Mouse (Mus musculus) liver, embryonic 12.5 days (tissue): ENCODE data around the gene Btbd9. TPM values are rescaled to one million over a fixed set of nuclear protein-coding genes. Genes with fewer than 3 reads are reported as not detected.

Experiments
- ATAC-seq: fragments of 200-750 bp; cut with Nextera tagmentation; 2 replicates; pipeline ENCODE4 v1.8.0; 2017; ENCODE audit warnings: moderate number of reproducible peaks, mild to moderate bottlenecking, moderate library complexity
- H3K27ac ChIP-seq: fragments of 300-500 bp; sonication (generic); 2 replicates; pipeline ENCODE4 v1.5.1; 2016; ENCODE audit warnings: mild to moderate bottlenecking
- H3K27me3 ChIP-seq: fragments of 300-500 bp; sonication (generic); replicated peaks from 2 replicates; pipeline ENCODE4 v1.6.1; 2016; ENCODE audit warnings: mild to moderate bottlenecking, moderate library complexity
- H3K36me3 ChIP-seq: fragments of 300-500 bp; sonication (generic); 2 replicates; pipeline ENCODE4 v1.6.1; 2016; ENCODE audit warnings: mild to moderate bottlenecking, moderate library complexity
- H3K4me1 ChIP-seq: fragments of 300-500 bp; sonication (generic); 2 replicates; pipeline ENCODE4 v1.6.1; 2016
- H3K4me2 ChIP-seq: fragments of 300-500 bp; sonication (generic); 2 replicates; pipeline ENCODE4 v1.6.1; 2016; ENCODE audit warnings: mild to moderate bottlenecking, moderate library complexity
- H3K4me3 ChIP-seq: fragments of 300-500 bp; sonication (generic); 2 replicates; pipeline ENCODE4 v1.5.1; 2016; ENCODE audit warnings: mild to moderate bottlenecking, moderate library complexity
- H3K9ac ChIP-seq: fragments of 300-500 bp; sonication (generic); 2 replicates; pipeline ENCODE4 v1.6.1; 2016; ENCODE audit warnings: mild to moderate bottlenecking, moderate library complexity
- H3K9me3 ChIP-seq: fragments of 300-500 bp; sonication (generic); replicated peaks from 2 replicates; pipeline ENCODE4 v1.6.1; 2016; ENCODE audit warnings: mild to moderate bottlenecking, moderate library complexity
- WGBS: fragments of 180-500 bp; shearing (Covaris S2); methylation state at CpG from one replicate; pipeline ENCODE4 v1.1.7; 2016; ENCODE audit not compliant: insufficient replicate concordance; 5-methylcytosine and 5-hydroxymethylcytosine counted together
- polyA plus RNA-seq: library from polyadenylated mRNA; unstranded; fragments of >200 nt; fragmentation: Nextera tagmentation; extraction: Ambion mirVana; gene quantifications from 2 replicates; pipeline ENCODE4 v1.2.1, GENCODE M21; 2016

Gene Btbd9
- polyA plus RNA-seq, 1 experiment from 2014 or later, result 21.6 TPM

DNA sequence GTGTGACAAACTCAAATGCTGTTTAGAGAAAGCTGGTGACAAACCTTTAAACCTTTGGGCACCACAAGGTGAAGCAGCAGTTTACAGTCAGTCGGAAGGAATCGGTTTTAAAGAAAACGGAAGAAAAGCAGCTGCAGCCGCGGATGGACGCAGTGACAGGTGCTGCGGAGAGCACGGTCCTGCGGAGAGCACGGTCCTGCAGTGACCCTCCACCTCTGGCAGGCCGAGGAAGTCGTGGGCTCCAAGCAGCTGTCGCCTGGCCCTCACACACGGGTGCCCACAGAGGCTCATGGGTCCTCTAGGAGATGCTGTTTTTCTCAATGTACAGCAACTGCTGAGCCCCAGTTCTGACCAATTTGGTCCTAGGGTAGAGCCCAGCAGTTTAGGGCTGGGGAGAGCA is 354.6 kb downstream of the Btbd9 start:
- Histone ChIP-seq H3K9ac (no peak overlapping the region), H3K4me2 (no peak overlapping the region), H3K27ac (no peak overlapping the region), H3K4me3 (no peak overlapping the region), H3K4me1 (no peaks in the 10 kb centered on the region), H3K9me3 (no peaks in the 10 kb centered on the region), H3K27me3 (no peaks in the 10 kb centered on the region), H3K36me3 (peaks cover 9% of the 10 kb centered on the region)
- no peak for ATAC-seq
- 71% methylated on average over 14 of the region's 14 CpGs for WGBS

DNA sequence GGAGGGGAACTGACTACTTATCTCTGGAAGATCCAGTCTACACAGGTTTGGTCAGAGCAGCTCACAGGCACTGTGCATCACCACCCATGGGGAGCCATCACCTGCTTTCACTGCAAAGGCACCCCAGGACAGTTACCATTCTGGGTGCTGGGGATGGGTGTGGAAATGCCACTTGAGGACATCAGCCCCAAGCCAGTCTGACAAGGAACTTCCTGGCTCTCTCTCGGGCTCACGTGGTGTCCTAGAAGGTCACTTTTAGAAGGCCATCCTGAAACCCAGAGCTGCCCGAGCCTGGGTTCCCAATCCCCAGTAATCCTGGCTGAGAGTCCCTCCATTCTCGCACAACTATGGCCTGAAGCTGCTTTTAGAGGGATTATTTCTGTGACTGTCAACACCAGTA is 360.5 kb downstream of the Btbd9 start:
- 58% methylated on average over 4 of the region's 4 CpGs for WGBS
- no peaks in the 10 kb centered on the region for H3K27me3 ChIP-seq
- no peak for ATAC-seq
- H3K9me3 ChIP-seq, result no peaks in the 10 kb centered on the region
- H3K4me1 ChIP-seq, result peaks cover 18% of the 10 kb centered on the region
- H3K9ac ChIP-seq, result no peak overlapping the region
- peaks cover 20% of the 10 kb centered on the region for H3K36me3 ChIP-seq
- H3K27ac ChIP-seq, result no peak overlapping the region
- no peak overlapping the region for H3K4me2 ChIP-seq
- H3K4me3 ChIP-seq, result no peak overlapping the region

DNA sequence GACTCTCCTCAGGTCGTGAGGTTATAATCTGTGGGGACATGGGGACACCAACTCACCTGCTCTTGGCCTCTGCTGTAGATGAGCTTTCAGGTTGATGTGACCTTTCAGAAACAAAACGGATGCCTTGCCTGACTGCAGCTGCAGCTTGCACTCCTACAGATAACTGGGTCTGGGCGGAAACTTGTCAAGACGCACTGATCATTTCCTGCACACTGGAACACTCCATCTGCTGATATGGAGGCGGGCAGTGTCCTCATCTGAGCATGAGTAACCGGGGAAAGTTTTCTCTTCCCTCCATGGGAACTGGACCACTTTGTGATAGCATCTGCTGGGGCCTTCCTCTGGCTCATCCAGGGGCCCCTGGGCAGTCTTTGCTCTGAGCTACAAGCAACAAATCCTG is 361.9 kb downstream of the Btbd9 start:
- 26% methylated on average over 6 of the region's 6 CpGs for WGBS
- no peak overlapping the region for H3K9ac ChIP-seq
- no peak overlapping the region for H3K27ac ChIP-seq
- H3K36me3 ChIP-seq, result peaks cover 29% of the 10 kb centered on the region
- ATAC-seq, result no peak
- no peaks in the 10 kb centered on the region for H3K9me3 ChIP-seq
- H3K4me2 ChIP-seq, result no peak overlapping the region
- H3K27me3 ChIP-seq, result no peaks in the 10 kb centered on the region
- peaks cover 18% of the 10 kb centered on the region for H3K4me1 ChIP-seq
- H3K4me3 ChIP-seq, result no peak overlapping the region

DNA sequence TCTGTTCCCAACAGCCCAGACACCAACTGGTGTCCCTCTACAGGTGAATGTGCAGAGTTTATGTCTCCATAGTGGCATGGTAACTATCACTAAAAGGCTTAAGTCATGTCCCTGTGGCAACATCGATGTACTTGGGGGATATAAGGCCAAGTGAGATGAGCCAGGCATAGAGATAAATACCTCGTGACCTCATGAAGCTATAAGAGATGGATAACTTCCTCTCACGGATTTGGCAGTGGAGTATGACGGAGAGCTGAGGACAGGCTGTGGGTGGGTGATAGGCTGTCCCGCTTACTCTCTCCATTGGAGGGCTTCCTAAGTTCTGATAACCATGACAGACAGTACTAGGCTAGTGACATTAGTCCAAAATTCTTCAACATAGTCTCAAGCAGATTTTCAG is 362.9 kb downstream of the Btbd9 start:
- H3K9ac ChIP-seq, result no peak overlapping the region
- no peak overlapping the region for H3K4me3 ChIP-seq
- no peaks in the 10 kb centered on the region for H3K27me3 ChIP-seq
- H3K4me1 ChIP-seq, result peaks cover 18% of the 10 kb centered on the region
- H3K36me3 ChIP-seq, result peaks cover 34% of the 10 kb centered on the region
- ATAC-seq, result no peak
- no peak overlapping the region for H3K4me2 ChIP-seq
- H3K9me3 ChIP-seq, result no peaks in the 10 kb centered on the region
- 50% methylated on average over 5 of the region's 5 CpGs for WGBS
- no peak overlapping the region for H3K27ac ChIP-seq

DNA sequence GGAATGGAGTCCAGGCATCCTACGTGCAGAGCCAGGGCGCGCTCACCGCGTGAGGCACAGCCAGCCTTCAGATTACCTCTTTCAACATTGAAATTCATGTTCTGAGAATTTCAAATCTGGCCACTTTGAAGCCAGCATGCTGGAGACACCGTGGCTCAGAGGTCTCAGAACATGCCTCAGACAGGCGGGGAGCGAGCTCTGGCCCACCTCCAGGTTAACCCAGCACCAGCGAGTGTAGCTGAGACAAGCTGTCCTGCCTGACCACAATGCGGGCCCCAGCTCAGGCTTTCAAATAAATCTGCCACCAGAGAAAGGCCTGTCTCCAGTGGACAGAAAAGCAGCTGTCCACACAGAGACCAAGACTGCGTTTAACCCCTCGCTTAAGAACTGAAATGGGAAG is 363.6 kb downstream of the Btbd9 start:
- Histone ChIP-seq H3K4me3 (no peak overlapping the region), H3K27me3 (no peaks in the 10 kb centered on the region), H3K27ac (no peak overlapping the region), H3K9ac (no peak overlapping the region), H3K36me3 (peaks cover 41% of the 10 kb centered on the region), H3K9me3 (no peaks in the 10 kb centered on the region), H3K4me2 (no peak overlapping the region), H3K4me1 (peaks cover 18% of the 10 kb centered on the region)
- WGBS, result 85% methylated on average over 12 of the region's 12 CpGs
- ATAC-seq, result no peak

DNA sequence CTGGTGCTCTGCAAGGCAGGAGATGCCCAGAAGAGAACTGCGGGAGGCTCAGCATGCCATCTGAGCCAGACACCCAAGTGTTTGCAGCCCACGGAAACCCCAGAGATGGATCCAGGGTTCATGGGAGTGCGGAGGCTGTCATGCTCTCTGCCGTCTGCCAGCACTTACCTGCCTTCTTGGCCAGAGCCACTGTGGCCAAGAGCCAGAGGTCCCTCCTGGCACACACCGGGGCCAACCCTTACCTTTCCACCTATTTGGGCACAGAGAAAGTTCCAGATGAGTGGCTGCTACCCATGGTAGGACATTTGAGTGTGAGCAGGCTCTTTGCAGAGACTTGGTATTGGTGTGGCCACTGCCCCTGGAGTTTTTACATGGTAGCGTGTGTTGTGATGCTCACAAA is 365.4 kb downstream of the Btbd9 start:
- ATAC-seq, result no peak
- no peaks in the 10 kb centered on the region for H3K27me3 ChIP-seq
- H3K4me3 ChIP-seq, result no peak overlapping the region
- no peaks in the 10 kb centered on the region for H3K9me3 ChIP-seq
- 88% methylated on average over 6 of the region's 6 CpGs for WGBS
- H3K9ac ChIP-seq, result no peak overlapping the region
- H3K4me1 ChIP-seq, result peaks cover 18% of the 10 kb centered on the region
- no peak overlapping the region for H3K27ac ChIP-seq
- peaks cover 41% of the 10 kb centered on the region for H3K36me3 ChIP-seq
- no peak overlapping the region for H3K4me2 ChIP-seq

DNA sequence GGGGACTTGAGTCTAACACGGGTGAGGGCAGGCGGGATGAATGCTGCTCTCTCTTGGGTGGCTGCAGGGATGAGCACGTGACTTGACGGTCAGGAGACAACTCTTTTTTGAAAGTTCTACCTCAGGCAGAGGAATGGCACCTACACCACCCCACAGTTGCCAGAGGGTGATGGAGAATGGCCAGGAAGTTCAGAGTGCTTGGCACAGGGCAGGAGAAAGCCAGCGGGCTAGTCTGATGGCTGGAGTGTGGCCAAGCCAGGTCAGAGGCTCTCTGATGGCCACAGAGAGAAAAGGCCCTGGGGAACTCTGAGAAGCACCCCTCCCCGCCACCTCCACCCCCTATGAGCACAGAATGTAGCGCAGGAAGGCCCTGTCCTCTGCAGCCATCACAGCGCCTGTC is 366.0 kb downstream of the Btbd9 start:
- Histone ChIP-seq H3K9me3 (no peaks in the 10 kb centered on the region), H3K27me3 (no peaks in the 10 kb centered on the region), H3K27ac (no peak overlapping the region), H3K4me2 (no peak overlapping the region), H3K4me3 (no peak overlapping the region), H3K36me3 (peaks cover 41% of the 10 kb centered on the region), H3K4me1 (peaks cover 14% of the 10 kb centered on the region), H3K9ac (no peak overlapping the region)
- no peak for ATAC-seq
- WGBS, result 80% methylated on average over 8 of the region's 8 CpGs

DNA sequence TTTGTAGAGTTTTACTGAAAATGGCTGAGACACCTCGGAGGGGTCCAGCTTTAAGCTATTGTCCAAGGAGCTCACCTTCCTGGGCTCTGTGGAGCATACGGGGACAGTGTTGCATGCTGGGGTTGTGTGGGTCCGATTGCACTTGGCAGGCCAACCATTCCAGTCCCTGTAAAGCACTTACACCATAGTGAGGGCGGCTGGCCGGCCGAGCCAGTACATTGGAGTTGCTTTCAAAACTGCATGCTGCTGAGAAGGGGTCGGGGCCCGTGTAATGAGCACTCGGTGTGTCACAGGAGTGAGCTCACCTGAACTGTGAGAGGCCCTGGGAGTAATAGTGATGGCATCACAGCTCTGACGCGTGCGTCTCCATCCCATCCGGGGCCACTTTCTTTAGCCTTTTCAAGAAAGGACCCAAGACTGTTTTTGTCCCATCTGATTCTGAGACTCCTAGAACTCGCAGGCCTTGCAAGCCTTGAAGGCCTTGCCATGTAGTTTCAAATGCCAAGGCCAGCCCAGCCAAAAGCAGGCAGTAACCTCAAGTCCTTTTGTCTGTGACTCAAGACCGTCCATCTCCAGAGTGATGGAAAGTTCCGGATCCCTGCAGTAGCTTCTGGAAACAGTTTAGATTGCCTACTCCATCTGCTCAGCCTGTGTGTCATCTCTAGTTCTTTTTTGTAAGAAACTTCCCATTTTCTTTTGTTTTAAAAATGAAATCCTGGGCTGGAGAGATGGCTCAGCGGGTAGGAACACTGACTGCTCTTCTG is 371.0 kb downstream of the Btbd9 start:
- H3K9me3 ChIP-seq, result no peaks in the 10 kb centered on the region
- 88% methylated on average over 17 of the region's 17 CpGs for WGBS
- H3K36me3 ChIP-seq, result peaks cover 30% of the 10 kb centered on the region
- H3K4me3 ChIP-seq, result no peak overlapping the region
- H3K9ac ChIP-seq, result no peak overlapping the region
- no peaks in the 10 kb centered on the region; the same call in 1 of the 2 replicates for H3K4me1 ChIP-seq
- H3K4me2 ChIP-seq, result no peak overlapping the region
- no peaks in the 10 kb centered on the region for H3K27me3 ChIP-seq
- no peak for ATAC-seq
- no peak overlapping the region for H3K27ac ChIP-seq

DNA sequence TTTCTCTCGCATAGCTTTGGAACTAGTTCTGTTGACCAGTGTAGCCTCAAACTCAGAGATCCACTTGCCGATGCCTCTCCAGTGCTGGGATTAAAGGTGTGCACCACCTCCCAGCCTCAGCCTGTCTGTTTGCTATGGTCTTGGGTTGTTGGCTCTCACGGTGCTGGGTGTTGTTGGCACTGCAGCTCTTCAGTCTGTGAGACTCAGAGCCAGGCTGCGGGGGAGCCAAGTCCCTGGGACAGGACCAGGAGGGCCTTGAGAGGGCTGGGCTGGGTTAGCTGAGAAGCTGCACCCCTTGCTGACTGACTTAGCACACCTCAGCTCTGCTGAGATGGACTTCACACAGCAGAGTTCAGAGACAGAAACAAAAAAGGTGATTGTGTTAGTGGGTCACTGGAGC is 376.0 kb downstream of the Btbd9 start:
- no peak for ATAC-seq
- WGBS, result 84% methylated on average over 4 of the region's 4 CpGs
- peaks cover 28% of the 10 kb centered on the region for H3K4me1 ChIP-seq
- no peak overlapping the region for H3K27ac ChIP-seq
- no peak overlapping the region for H3K9ac ChIP-seq
- no peaks in the 10 kb centered on the region for H3K9me3 ChIP-seq
- H3K4me2 ChIP-seq, result no peak overlapping the region
- peaks cover 13% of the 10 kb centered on the region; the same call in 1 of the 2 replicates for H3K36me3 ChIP-seq
- no peak overlapping the region for H3K4me3 ChIP-seq
- H3K27me3 ChIP-seq, result no peaks in the 10 kb centered on the region

DNA sequence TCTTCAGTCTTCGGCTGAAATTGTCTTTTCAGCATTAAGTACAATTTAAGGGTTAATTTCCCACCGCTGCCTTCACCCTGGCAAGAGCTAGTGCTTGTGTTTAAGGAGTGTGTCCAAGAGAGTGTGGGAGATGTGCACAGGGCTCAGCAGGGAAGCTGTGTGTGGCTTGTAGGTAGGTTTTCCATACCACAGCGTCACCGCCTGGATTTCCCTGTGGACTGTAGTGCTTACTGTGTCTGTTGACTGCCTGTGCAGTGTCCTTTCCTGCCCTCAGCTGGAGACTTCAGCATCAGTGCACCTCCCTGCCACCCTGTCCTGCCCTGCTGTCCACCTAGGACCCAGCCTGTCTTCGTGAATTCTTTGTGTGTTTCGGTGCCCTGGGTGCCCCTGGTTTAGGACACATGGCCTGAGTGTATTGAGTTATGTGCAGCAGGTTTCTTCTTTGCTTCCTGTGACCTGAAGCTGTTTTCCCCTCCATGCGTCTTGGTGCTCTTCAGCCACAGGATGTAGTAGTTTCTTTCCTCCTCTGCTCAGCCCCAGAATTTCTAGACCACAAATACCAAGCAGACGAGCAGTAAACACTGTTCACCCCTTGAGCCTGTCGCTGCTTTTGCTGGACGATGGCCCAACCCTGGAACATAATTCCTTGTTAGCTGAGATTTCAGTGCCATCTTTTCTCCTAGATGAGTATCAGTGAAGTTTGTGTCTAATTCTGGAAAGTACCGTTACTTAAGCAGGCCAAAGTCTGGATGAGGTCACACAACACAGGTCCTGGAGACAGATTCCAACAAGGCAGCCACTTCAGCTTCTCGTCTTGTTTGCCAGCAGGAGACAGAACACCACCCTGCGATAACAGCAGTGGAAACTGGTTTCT is 376.7 kb downstream of the Btbd9 start:
- 74% methylated on average over 13 of the region's 13 CpGs for WGBS
- Histone ChIP-seq H3K27me3 (no peaks in the 10 kb centered on the region), H3K4me2 (no peak overlapping the region), H3K4me3 (no peak overlapping the region), H3K9me3 (no peaks in the 10 kb centered on the region), H3K27ac (no peak overlapping the region), H3K9ac (no peak overlapping the region), H3K36me3 (peaks cover 13% of the 10 kb centered on the region; the same call in 1 of the 2 replicates), H3K4me1 (peaks cover 32% of the 10 kb centered on the region)
- no peak for ATAC-seq

DNA sequence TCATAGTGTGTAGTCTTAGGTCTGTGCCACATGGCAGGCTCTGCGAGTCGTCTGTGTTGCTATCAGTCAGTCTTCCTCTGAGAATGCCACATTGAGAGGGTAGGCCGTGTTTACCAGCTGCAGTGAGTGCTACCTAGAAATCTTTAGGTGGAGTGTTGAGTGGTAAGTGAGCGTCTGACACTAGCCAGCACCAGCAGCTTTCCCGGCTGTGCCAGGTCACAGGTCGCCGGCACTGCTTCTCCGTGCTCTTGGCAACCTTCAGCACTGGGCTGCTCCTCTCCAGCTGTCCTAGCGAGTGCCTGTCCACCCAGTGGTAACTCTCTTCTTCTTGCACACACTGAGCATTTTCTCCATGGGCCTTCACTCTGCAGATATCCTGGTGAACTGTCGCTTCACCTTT is 377.9 kb downstream of the Btbd9 start:
- H3K27ac ChIP-seq, result no peak overlapping the region
- no peak overlapping the region for H3K4me2 ChIP-seq
- no peaks in the 10 kb centered on the region for H3K27me3 ChIP-seq
- H3K36me3 ChIP-seq, result peaks cover 12% of the 10 kb centered on the region
- WGBS, result 69% methylated on average over 10 of the region's 10 CpGs
- no peak for ATAC-seq
- peaks cover 32% of the 10 kb centered on the region for H3K4me1 ChIP-seq
- H3K9me3 ChIP-seq, result no peaks in the 10 kb centered on the region
- H3K9ac ChIP-seq, result no peak overlapping the region
- no peak overlapping the region for H3K4me3 ChIP-seq

DNA sequence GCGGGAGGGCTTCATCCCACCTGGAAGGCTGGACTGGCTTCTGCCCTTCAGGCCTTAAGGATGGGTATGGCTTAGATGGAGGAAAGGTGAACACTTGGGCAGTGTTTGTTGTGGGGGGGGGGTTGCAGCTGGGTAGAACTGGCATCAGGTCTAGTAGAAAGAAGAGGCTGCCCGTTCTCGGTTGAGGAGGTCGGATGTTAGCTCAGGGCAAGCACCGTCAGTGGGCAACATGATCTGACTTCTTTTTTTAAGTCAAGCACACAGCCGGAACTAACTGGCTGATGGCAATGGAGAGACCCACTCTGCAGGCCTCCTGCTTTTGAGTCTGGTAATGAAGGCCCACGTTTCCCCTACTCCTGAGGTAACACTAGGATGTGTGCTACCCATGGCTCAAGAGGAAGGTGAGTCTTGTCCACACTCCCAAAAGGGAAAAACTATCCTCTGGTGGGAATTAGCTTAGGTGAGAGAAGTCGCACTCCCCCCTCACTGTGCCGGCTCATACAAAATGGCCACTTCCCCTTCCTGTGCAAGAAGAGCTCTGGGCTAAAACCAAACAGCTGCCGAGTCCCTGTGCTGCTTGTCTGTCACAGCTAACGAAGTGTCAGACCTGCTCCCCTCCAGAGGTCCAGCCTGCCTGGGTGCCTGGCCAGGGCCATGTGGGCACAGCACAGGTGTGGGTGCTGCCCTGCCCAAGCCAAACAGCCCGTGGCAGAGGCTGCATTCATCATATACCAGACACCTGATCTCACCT is 378.8 kb downstream of the Btbd9 start:
- no peak overlapping the region for H3K4me3 ChIP-seq
- no peak overlapping the region for H3K9ac ChIP-seq
- H3K9me3 ChIP-seq, result no peaks in the 10 kb centered on the region
- whole genome bisulfite sequencing, result 52% methylated on average over 12 of the region's 12 CpGs
- 0 out of 2 replicates have a peak, but pooled peaks have one; percentile 5 for ATAC-seq
- peaks cover 32% of the 10 kb centered on the region for H3K4me1 ChIP-seq
- H3K36me3 ChIP-seq, result peaks cover 20% of the 10 kb centered on the region
- no peaks in the 10 kb centered on the region for H3K27me3 ChIP-seq
- H3K4me2 ChIP-seq, result no peak overlapping the region
- H3K27ac ChIP-seq, result peak overlapping the region; percentile 13; the same call in 1 of the 2 replicates
